24 mouse cellular contexts compared by ENCODE assay signal in the genomic region with DNA sequence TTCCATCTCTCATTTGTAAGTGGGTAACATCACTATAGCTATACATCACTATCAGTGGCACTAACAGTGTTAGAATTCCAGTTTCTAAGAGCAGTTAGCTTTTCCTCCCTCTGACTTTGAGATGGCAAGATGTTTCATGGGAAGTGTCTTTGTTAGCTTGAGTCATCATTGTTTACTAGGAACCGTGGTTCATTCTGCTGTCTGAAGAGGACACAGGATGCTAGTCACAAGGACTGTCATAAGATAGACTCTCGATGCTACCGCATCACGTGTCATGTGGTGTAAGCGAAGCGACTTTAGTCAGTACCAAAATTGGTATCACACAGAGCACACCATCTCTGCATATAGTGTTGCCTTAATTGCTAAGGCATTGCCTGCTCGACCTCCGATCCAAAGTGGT.
"Had no signal": no experiment of that assay in that cellular context is flagged by ENCODE, and none has a peak within 500 bp of the region (broad histone marks: within the 10 kb centered on the region; RNA-seq: fewer than 3 reads in every experiment).

No protein-coding gene starts in this region.

- H3K27ac ChIP-seq: heart, embryonic 10.5 days; heart, embryonic 13.5 days; heart, embryonic 15.5 days; hindbrain, embryonic 14.5 days; intestine, embryonic 15.5 days; layer of hippocampus, adult 2 months; left cerebral cortex, adult 2 months; limb, embryonic 13.5 days; limb, embryonic 15.5 days had no signal

- H3K4me2 ChIP-seq: heart, embryonic 13.5 days; heart, embryonic 15.5 days; hindbrain, embryonic 14.5 days; intestine, embryonic 15.5 days; limb, embryonic 13.5 days; limb, embryonic 15.5 days had no signal

- ATAC-seq: forebrain, postnatal 0 days; hindbrain, embryonic 16.5 days; inflammation-experienced regulatory T-cells, adult 6 months; intestine, embryonic 15.5 days; intestine, postnatal 0 days had no signal

- DNase-seq: forebrain, postnatal 0 days; gastrocnemius, postnatal 14 days; gastrocnemius, postnatal 36 days; heart, adult 18-20 months; heart, postnatal 14 days; heart, postnatal 36 days; kidney, adult 18-20 months; kidney, adult 8-10 months; kidney, postnatal 10 days; kidney, postnatal 25 days; kidney, postnatal 4 days; left cerebral cortex, postnatal 4 days had no signal

- H3K27me3 ChIP-seq: heart, embryonic 13.5 days; heart, embryonic 15.5 days; intestine, embryonic 15.5 days; limb, embryonic 13.5 days; limb, embryonic 15.5 days had no signal

- H3K4me3 ChIP-seq: heart, embryonic 10.5 days; heart, embryonic 13.5 days; heart, embryonic 15.5 days; intestine, embryonic 15.5 days; layer of hippocampus, adult 2 months; left cerebral cortex, adult 2 months; limb, embryonic 13.5 days; limb, embryonic 15.5 days had no signal

- H3K9ac ChIP-seq: forebrain, postnatal 0 days; heart, embryonic 13.5 days; heart, embryonic 15.5 days; hindbrain, embryonic 14.5 days; intestine, embryonic 15.5 days; limb, embryonic 13.5 days; limb, embryonic 15.5 days had no signal

- H3K9me3 ChIP-seq: heart, embryonic 10.5 days; heart, embryonic 13.5 days; heart, embryonic 15.5 days; intestine, embryonic 15.5 days; limb, embryonic 13.5 days; limb, embryonic 15.5 days had no signal

- H3K36me3 ChIP-seq: heart, embryonic 10.5 days; intestine, embryonic 15.5 days; limb, embryonic 13.5 days; limb, embryonic 15.5 days had no signal
